Mouse (Mus musculus) hindbrain, embryonic 11.5 days (tissue): Measurements from ENCODE around the gene Fam50a. TPM values are rescaled to one million over a fixed set of nuclear protein-coding genes. Genes with fewer than 3 reads are reported as not detected.

Experiments
- ATAC-seq: fragments of 200-750 bp; cut with Nextera tagmentation; 2 replicates; pipeline ENCODE4 v1.8.0; 2017; ENCODE audit warnings: mild to moderate bottlenecking, moderate TSS enrichment, moderate library complexity; ENCODE audit not compliant: low FRiP score
- DNase-seq: peaks from one replicate; pipeline ENCODE4 v3.0.0-alpha.2; 2015; ENCODE audit warnings: low spot score
- H3K27ac ChIP-seq: fragments of 300-500 bp; sonication (generic); 2 replicates; pipeline ENCODE4 v1.5.1; 2014; ENCODE audit warnings: mild to moderate bottlenecking, low read depth, low read length
- H3K27me3 ChIP-seq: fragments of 300-500 bp; sonication (generic); 2 replicates; pipeline ENCODE4 v1.6.1; 2014; ENCODE audit warnings: mild to moderate bottlenecking, low read length, moderate library complexity, mixed read lengths; ENCODE audit not compliant: control insufficient read depth, insufficient read depth
- H3K36me3 ChIP-seq: fragments of 300-500 bp; sonication (generic); 2 replicates; pipeline ENCODE4 v1.6.1; 2014; ENCODE audit warnings: mild to moderate bottlenecking, low read length, moderate library complexity, mixed read lengths; ENCODE audit not compliant: control insufficient read depth, insufficient read depth
- H3K4me1 ChIP-seq: fragments of 300-500 bp; sonication (generic); replicated peaks from 2 replicates; pipeline ENCODE4 v1.6.1; 2014; ENCODE audit warnings: low read length, mixed read lengths; ENCODE audit not compliant: control insufficient read depth, insufficient read depth
- H3K4me2 ChIP-seq: fragments of 300-500 bp; sonication (generic); replicated peaks from 2 replicates; pipeline ENCODE4 v1.6.1; 2014; ENCODE audit warnings: mild to moderate bottlenecking, low read depth, low read length
- H3K4me3 ChIP-seq: fragments of 300-500 bp; sonication (generic); 2 replicates; pipeline ENCODE4 v1.5.1; 2014; ENCODE audit warnings: low read depth, low read length
- H3K9ac ChIP-seq: fragments of 300-500 bp; sonication (generic); 2 replicates; pipeline ENCODE4 v1.6.1; 2014; ENCODE audit warnings: low read depth, low read length
- H3K9me3 ChIP-seq: fragments of 300-500 bp; sonication (generic); 2 replicates; pipeline ENCODE4 v1.6.1; 2016; ENCODE audit warnings: low read length; ENCODE audit not compliant: control insufficient read depth
- WGBS: fragments of 180-500 bp; shearing (Covaris S2); extraction: QIAGEN DNeasy Blood & Tissue Kit; methylation state at CpG from one replicate; pipeline ENCODE4 v1.1.7; 2014; 5-methylcytosine and 5-hydroxymethylcytosine counted together
- polyA plus RNA-seq: library from polyadenylated mRNA; unstranded; fragments of >200 nt; fragmentation: Nextera tagmentation; extraction: Ambion mirVana; gene quantifications from 2 replicates; pipeline ENCODE4 v1.2.1, GENCODE M21; 2014

Gene Fam50a
- polyA plus RNA-seq, 1 experiment from 2014 or later = 67.3 TPM

- no peaks in the 10 kb centered on the region for H3K27me3 ChIP-seq
- 9% methylated on average over 16 of the region's 16 CpGs for WGBS
- H3K36me3 ChIP-seq = no peaks in the 10 kb centered on the region
- H3K9me3 ChIP-seq = no peaks in the 10 kb centered on the region
- H3K9ac ChIP-seq = peak within 1 kb of the TSS; percentile 64
- ATAC-seq (peak; percentile 56), DNase-seq (peak; percentile 42)
- peak within 1 kb of the TSS; percentile 43 for H3K4me3 ChIP-seq
- H3K4me2 ChIP-seq = peak within 1 kb of the TSS; percentile 45
- no peaks in the 10 kb centered on the region for H3K4me1 ChIP-seq
- peak within 1 kb of the TSS; percentile 19; the same call in 1 of the 2 replicates for H3K27ac ChIP-seq
Observed at GRCm38 (mm10) chrX:74281732-74282394, 31.0 kb upstream of the Fam50a start, which contains the start of the genes Taz and Dnase1l1. Gene Taz (plus strand): TSS chrX:74281912. Gene Dnase1l1 (minus strand): TSS chrX:74282337.

GRCm38 (mm10) chrX:74282395-74283091, 30.3 kb upstream of the Fam50a start:
- H3K4me1 ChIP-seq = no peaks in the 10 kb centered on the region
- peak overlapping the region; percentile 45 for H3K4me2 ChIP-seq
- ATAC-seq (peak; percentile 82), DNase-seq (peak; percentile 81)
- peak overlapping the region; percentile 19; the same call in 1 of the 2 replicates for H3K27ac ChIP-seq
- whole genome bisulfite sequencing = 18% methylated on average over 39 of the region's 39 CpGs
- H3K9ac ChIP-seq = peak overlapping the region; percentile 64
- H3K27me3 ChIP-seq = no peaks in the 10 kb centered on the region
- H3K9me3 ChIP-seq = no peaks in the 10 kb centered on the region
- H3K36me3 ChIP-seq = no peaks in the 10 kb centered on the region
- H3K4me3 ChIP-seq = peak overlapping the region; percentile 43

GRCm38 (mm10) chrX:74283092-74283437, 29.8 kb upstream of the Fam50a start:
- peak overlapping the region; percentile 43 for H3K4me3 ChIP-seq
- H3K36me3 ChIP-seq = no peaks in the 10 kb centered on the region
- H3K27me3 ChIP-seq = no peaks in the 10 kb centered on the region
- H3K27ac ChIP-seq = peak overlapping the region; percentile 19; the same call in 1 of the 2 replicates
- DNase-seq (no peak), ATAC-seq (peak; percentile 11; the same call in 1 of the 2 replicates)
- no peaks in the 10 kb centered on the region for H3K4me1 ChIP-seq
- 51% methylated on average over 5 of the region's 5 CpGs for WGBS
- peak overlapping the region; percentile 64 for H3K9ac ChIP-seq
- H3K9me3 ChIP-seq = no peaks in the 10 kb centered on the region
- peak overlapping the region; percentile 45 for H3K4me2 ChIP-seq

GRCm38 (mm10) chrX:74293431-74293830, 19.4 kb upstream of the Fam50a start:
- Histone ChIP-seq H3K27me3 (no peaks in the 10 kb centered on the region), H3K27ac (no peak overlapping the region), H3K4me2 (no peak overlapping the region), H3K9me3 (no peaks in the 10 kb centered on the region), H3K4me1 (no peaks in the 10 kb centered on the region), H3K9ac (no peak overlapping the region), H3K4me3 (no peak overlapping the region), H3K36me3 (no peaks in the 10 kb centered on the region)
- no peak for ATAC-seq
- no peak for DNase-seq
- 74% methylated on average over 4 of the region's 4 CpGs for WGBS

GRCm38 (mm10) chrX:74296538-74297448, 16.0 kb upstream of the Fam50a start, which contains the start of gene Atp6ap1:
Gene Atp6ap1 (plus strand): TSS chrX:74297097.
- H3K36me3 ChIP-seq = no peaks in the 10 kb centered on the region
- H3K4me3 ChIP-seq = peak within 1 kb of the TSS; percentile 61
- ATAC-seq (peak; percentile 99), DNase-seq (peak; percentile 88)
- peak within 1 kb of the TSS; percentile 55 for H3K4me2 ChIP-seq
- 0 out of 2 replicates have a peak within 1 kb of the TSS, but pooled peaks have one; percentile 42 for H3K27ac ChIP-seq
- H3K9ac ChIP-seq = peak within 1 kb of the TSS; percentile 62
- WGBS = 12% methylated on average over 34 of the region's 37 CpGs
- H3K9me3 ChIP-seq = no peaks in the 10 kb centered on the region
- H3K27me3 ChIP-seq = no peaks in the 10 kb centered on the region
- no peaks in the 10 kb centered on the region for H3K4me1 ChIP-seq

GRCm38 (mm10) chrX:74298348-74298747, 14.5 kb upstream of the Fam50a start:
- no peak overlapping the region for H3K27ac ChIP-seq
- no peak overlapping the region for H3K4me3 ChIP-seq
- no peaks in the 10 kb centered on the region for H3K27me3 ChIP-seq
- no peak for ATAC-seq
- no peak overlapping the region for H3K4me2 ChIP-seq
- H3K9ac ChIP-seq = no peak overlapping the region
- DNase-seq = no peak
- no peaks in the 10 kb centered on the region for H3K4me1 ChIP-seq
- H3K9me3 ChIP-seq = no peaks in the 10 kb centered on the region
- no peaks in the 10 kb centered on the region for H3K36me3 ChIP-seq
- 94% methylated on average over 1 of the region's 1 CpGs for WGBS

- ATAC-seq (no peak), DNase-seq (no peak)
- H3K36me3 ChIP-seq = no peaks in the 10 kb centered on the region
- 79% methylated on average over 3 of the region's 3 CpGs for WGBS
- no peak overlapping the region for H3K27ac ChIP-seq
- H3K9me3 ChIP-seq = no peaks in the 10 kb centered on the region
- H3K4me2 ChIP-seq = no peak overlapping the region
- H3K4me1 ChIP-seq = no peaks in the 10 kb centered on the region
- no peaks in the 10 kb centered on the region for H3K27me3 ChIP-seq
- no peak overlapping the region for H3K9ac ChIP-seq
- H3K4me3 ChIP-seq = no peak overlapping the region
Observed at GRCm38 (mm10) chrX:74299721-74300120, 13.1 kb upstream of the Fam50a start.

GRCm38 (mm10) chrX:74304867-74305700, 7.7 kb upstream of the Fam50a start, which contains the start of gene Gdi1:
Gene Gdi1 (plus strand): TSS chrX:74304998.
- Histone ChIP-seq H3K9ac (peak within 1 kb of the TSS; percentile 80), H3K9me3 (no peaks in the 10 kb centered on the region), H3K4me3 (peak within 1 kb of the TSS; percentile 65), H3K27ac (peak within 1 kb of the TSS; percentile 88), H3K4me2 (peak within 1 kb of the TSS; percentile 66), H3K36me3 (no peaks in the 10 kb centered on the region), H3K27me3 (no peaks in the 10 kb centered on the region), H3K4me1 (no peaks in the 10 kb centered on the region)
- WGBS = 12% methylated on average over 35 of the region's 41 CpGs
- DNase-seq (peak; percentile 82), ATAC-seq (peak; percentile 85)
